Mouse (Mus musculus) liver, embryonic 11.5 days (tissue): Measurements from ENCODE around the gene Hmgn2. TPM values are rescaled to one million over a fixed set of nuclear protein-coding genes. Genes with fewer than 3 reads are reported as not detected.
"Not testable (repeated sequence)": the region's sequence is repeated elsewhere in the genome, so short reads cannot be mapped to it uniquely, and the experiment has no call there.

Experiments used
- ATAC-seq: fragments of 200-750 bp; cut with Nextera tagmentation; replicated peaks from 2 replicates; pipeline ENCODE4 v1.8.0; 2017; ENCODE audit warnings: moderate number of reproducible peaks, mild to moderate bottlenecking, moderate TSS enrichment, moderate library complexity; ENCODE audit not compliant: low FRiP score
- DNase-seq: peaks from one replicate; pipeline ENCODE4 v3.0.0-alpha.2; 2017; ENCODE audit warnings: low spot score
- H3K27ac ChIP-seq: fragments of 300-500 bp; sonication (generic); 2 replicates; pipeline ENCODE4 v1.5.1; 2014; ENCODE audit warnings: mild to moderate bottlenecking, low read depth, low read length, control low read depth
- H3K27me3 ChIP-seq: fragments of 300-500 bp; sonication (generic); replicated peaks from 2 replicates; pipeline ENCODE4 v1.6.1; 2014; ENCODE audit warnings: low read length, mixed read lengths; ENCODE audit not compliant: control insufficient read depth, insufficient read depth
- H3K36me3 ChIP-seq: fragments of 300-500 bp; sonication (generic); 2 replicates; pipeline ENCODE4 v1.6.1; 2014; ENCODE audit warnings: mild to moderate bottlenecking, low read length, moderate library complexity, mixed read lengths; ENCODE audit not compliant: control insufficient read depth, insufficient read depth
- H3K4me1 ChIP-seq: fragments of 300-500 bp; sonication (generic); replicated peaks from 2 replicates; pipeline ENCODE4 v1.6.1; 2014; ENCODE audit warnings: low read length, mixed read lengths; ENCODE audit not compliant: control insufficient read depth, insufficient read depth
- H3K4me2 ChIP-seq: fragments of 300-500 bp; sonication (generic); 2 replicates; pipeline ENCODE4 v1.6.1; 2014; ENCODE audit warnings: mild to moderate bottlenecking, control low read depth, moderate library complexity
- H3K4me3 ChIP-seq: fragments of 300-500 bp; sonication (generic); 2 replicates; pipeline ENCODE4 v1.5.1; 2014; ENCODE audit warnings: low read depth, low read length, control low read depth
- H3K9ac ChIP-seq: fragments of 300-500 bp; sonication (generic); 2 replicates; pipeline ENCODE4 v1.6.1; 2014; ENCODE audit warnings: low read depth, low read length, control low read depth
- H3K9me3 ChIP-seq: fragments of 300-500 bp; sonication (generic); 2 replicates; pipeline ENCODE4 v1.6.1; 2016; ENCODE audit warnings: low read length, inconsistent platforms, mixed read lengths; ENCODE audit not compliant: control insufficient read depth
- WGBS: fragments of 180-500 bp; shearing (Covaris S2); extraction: QIAGEN DNeasy Blood & Tissue Kit; methylation state at CpG from one replicate; pipeline ENCODE4 v1.1.7; 2014; 5-methylcytosine and 5-hydroxymethylcytosine counted together
- polyA plus RNA-seq: library from polyadenylated mRNA; unstranded; fragments of >200 nt; fragmentation: Nextera tagmentation; extraction: Ambion mirVana; gene quantifications from 2 replicates; pipeline ENCODE4 v1.2.1, GENCODE M21; 2014

Hmgn2 gene
- polyA plus RNA-seq, 1 experiment from 2014 or later = 1,890 TPM

DNA sequence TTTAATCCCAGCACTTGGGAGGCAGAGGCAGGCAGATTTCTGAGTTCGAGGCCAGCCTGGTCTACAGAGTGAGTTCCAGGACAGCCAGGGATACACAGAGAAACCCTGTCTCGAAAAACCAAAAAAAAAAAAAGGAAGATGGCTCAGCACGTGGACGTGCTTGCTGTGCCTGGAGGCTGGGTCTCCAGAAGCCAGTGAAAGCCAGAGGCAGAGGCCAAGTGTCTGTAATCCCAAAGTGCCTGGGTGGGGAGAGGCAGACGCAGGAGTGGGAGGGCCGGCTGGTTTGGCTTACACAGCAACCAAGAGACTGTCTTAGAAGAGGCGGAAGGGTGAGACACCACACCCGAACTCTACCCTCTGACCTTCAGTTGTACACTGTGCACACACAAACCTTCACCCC, 19.8 kb upstream of the Hmgn2 start:
- not testable (repeated sequence) for H3K9ac ChIP-seq, H3K27me3 ChIP-seq, DNase-seq, H3K27ac ChIP-seq, ATAC-seq, H3K4me3 ChIP-seq, H3K4me1 ChIP-seq, H3K4me2 ChIP-seq, H3K9me3 ChIP-seq
- 85% methylated on average over 8 of the region's 8 CpGs for WGBS
- H3K36me3 ChIP-seq = peaks cover 27% of the 10 kb centered on the region

DNA sequence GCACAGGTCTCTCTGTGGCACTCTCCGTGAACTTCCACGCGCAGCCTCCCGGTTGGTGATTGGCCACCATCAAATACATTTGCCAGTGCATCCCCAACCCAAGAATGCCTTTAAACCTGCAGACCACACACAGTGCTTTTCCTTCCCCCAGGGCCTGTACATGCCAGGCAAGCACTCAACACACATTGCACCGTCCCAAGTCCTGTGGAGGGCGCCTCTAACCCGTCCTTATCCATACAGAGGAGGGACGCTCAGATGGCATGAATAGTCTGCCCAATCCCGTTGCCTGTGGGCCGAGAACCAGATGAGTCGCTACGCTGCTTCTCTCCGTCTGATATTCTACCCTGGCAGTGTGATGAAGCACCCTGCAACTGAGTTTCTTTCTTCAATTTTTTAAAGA, 14.5 kb upstream of the Hmgn2 start:
- Histone ChIP-seq H3K4me2 (no peak overlapping the region), H3K4me3 (no peak overlapping the region), H3K9me3 (no peaks in the 10 kb centered on the region), H3K4me1 (no peaks in the 10 kb centered on the region), H3K27me3 (no peaks in the 10 kb centered on the region), H3K36me3 (peaks cover 10% of the 10 kb centered on the region; the same call in 1 of the 2 replicates), H3K27ac (no peak overlapping the region), H3K9ac (no peak overlapping the region)
- DNase-seq (no peak), ATAC-seq (no peak)
- WGBS = 89% methylated on average over 13 of the region's 13 CpGs

DNA sequence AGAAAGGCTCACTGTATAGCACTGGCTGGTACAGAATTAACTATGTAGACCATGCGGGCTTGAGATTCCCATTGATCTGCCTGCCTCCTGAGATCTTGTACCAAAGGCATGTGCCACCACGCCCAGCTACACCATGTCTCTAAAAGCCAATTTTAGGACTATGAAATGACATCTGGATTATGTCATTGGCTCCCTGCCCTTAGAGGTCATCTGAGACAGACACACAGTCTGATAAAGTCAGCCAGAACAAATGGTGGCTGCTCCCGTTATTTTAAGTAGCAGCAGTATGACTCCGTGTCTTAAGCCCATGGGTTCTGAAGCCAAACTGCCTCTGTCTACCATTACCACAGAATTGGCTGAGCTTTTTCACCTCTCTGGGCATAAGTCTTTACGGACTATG, 12.0 kb upstream of the Hmgn2 start:
- Histone ChIP-seq H3K4me2 (no peak overlapping the region), H3K9ac (no peak overlapping the region), H3K27me3 (no peaks in the 10 kb centered on the region), H3K4me3 (no peak overlapping the region), H3K27ac (no peak overlapping the region), H3K4me1 (no peaks in the 10 kb centered on the region), H3K36me3 (peaks cover 14% of the 10 kb centered on the region; the same call in 1 of the 2 replicates), H3K9me3 (no peaks in the 10 kb centered on the region)
- WGBS = 78% methylated on average over 5 of the region's 5 CpGs
- DNase-seq = no peak
- no peak for ATAC-seq

DNA sequence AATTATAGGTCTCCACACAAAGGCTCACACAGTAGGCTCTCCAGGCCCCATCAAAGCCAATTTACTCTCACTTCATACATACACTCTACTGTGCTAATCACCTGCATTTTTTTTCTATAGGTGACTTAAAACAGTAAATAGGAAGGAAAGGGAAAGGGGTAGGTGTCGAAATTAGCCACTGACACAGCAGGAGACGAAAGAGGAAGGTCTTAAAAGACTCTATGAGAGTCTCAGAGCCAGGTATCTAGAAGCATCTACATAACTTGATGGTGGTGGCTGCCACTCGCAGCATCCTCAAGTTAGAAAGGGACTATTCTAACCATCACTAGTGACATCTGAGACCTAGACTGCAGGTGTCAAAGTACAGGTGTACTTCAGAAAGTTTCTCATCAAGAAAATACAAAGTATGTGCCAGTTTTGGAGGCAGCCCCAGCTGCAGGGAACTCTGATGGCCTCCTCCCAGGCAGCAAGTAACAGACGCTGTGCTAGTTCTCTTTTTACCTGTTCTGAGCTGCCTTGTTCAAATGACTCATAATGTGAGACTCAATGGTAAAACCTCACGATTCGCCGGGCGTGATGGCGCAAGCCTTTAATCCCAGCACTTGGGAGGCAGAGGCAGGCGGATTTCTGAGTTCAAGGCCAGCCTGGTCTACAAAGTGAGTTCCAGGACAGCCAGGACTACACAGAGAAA, 9.7 kb upstream of the Hmgn2 start:
- WGBS = 87% methylated on average over 10 of the region's 10 CpGs
- H3K27me3 ChIP-seq = no peaks in the 10 kb centered on the region
- no peak overlapping the region for H3K4me2 ChIP-seq
- no peak for DNase-seq
- no peaks in the 10 kb centered on the region for H3K9me3 ChIP-seq
- H3K4me3 ChIP-seq = no peak overlapping the region
- peaks cover 14% of the 10 kb centered on the region; the same call in 1 of the 2 replicates for H3K36me3 ChIP-seq
- ATAC-seq = no peak
- H3K4me1 ChIP-seq = no peaks in the 10 kb centered on the region
- H3K9ac ChIP-seq = no peak overlapping the region
- H3K27ac ChIP-seq = no peak overlapping the region

DNA sequence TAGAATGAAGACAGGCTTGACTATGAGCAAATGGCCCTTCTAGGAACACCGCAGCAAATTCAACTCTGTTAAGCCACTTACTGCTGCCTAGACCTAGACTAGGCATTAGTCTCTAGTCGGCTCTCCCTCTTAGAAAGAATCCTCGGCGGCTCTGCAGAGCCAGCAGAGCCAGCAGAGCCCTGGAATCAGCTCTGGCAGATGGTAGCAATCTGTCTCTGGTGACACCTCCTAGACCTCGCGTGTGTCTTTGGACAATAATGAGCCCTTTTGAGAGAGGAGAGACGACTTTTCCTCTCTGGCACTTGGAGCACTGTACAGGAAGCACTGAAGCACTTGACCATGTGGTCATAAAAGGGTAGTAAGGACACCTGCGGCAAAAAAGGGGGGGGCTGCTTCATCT, 3.3 kb upstream of the Hmgn2 start:
- Histone ChIP-seq H3K27me3 (no peaks in the 10 kb centered on the region), H3K9ac (no peak overlapping the region), H3K36me3 (peaks cover 8% of the 10 kb centered on the region; the same call in 1 of the 2 replicates), H3K4me2 (no peak overlapping the region), H3K4me3 (no peak overlapping the region), H3K4me1 (peaks cover 13% of the 10 kb centered on the region), H3K9me3 (no peaks in the 10 kb centered on the region), H3K27ac (no peak overlapping the region)
- ATAC-seq = no peak
- no peak for DNase-seq
- WGBS = 80% methylated on average over 8 of the region's 8 CpGs

DNA sequence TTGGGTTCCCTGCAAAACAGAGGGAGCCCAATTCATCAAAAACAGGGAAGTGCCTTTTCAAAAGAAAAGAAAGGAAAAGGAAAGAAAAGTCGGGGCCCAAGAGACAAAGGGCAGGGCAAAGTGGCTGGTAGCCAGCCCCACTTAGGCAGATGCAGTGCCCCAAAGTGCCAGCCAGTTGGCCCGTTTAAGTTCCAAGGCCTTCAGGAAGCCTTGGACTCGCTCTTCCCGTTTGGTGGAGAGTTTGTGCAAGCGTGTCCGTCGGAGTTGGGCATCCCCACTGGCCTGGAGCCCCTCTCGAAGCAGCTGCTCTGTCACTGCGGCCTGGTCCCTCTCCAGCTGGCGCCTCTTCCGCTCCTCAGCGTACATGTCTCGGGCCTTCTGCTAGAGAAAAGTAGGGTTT, 2.4 kb upstream of the Hmgn2 start:
- WGBS = 88% methylated on average over 13 of the region's 13 CpGs
- no peak for ATAC-seq
- peaks cover 9% of the 10 kb centered on the region for H3K36me3 ChIP-seq
- H3K4me3 ChIP-seq = no peak overlapping the region
- H3K27ac ChIP-seq = no peak overlapping the region
- H3K27me3 ChIP-seq = no peaks in the 10 kb centered on the region
- no peak for DNase-seq
- no peak overlapping the region for H3K9ac ChIP-seq
- H3K4me2 ChIP-seq = no peak overlapping the region
- peaks cover 21% of the 10 kb centered on the region for H3K4me1 ChIP-seq
- H3K9me3 ChIP-seq = no peaks in the 10 kb centered on the region

DNA sequence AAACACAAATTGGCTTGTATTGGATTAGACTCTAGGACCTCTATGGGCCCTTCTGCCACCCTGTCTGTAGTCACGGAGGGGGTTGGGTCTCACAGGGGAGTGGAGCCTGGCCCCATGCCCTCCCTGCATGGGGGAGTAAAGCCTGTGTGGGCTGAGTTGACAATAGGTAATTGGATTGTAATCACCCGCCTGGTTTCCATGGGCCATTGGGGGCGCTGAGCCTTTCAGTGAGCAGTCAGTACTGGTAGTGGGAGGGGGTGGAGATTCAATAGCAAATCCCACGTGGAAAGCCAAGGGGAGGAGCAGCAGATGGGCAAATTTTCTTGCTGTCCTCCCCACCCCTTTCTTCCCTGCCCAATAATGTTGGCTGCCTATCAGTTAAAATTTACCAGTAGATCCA, 1.7 kb upstream of the Hmgn2 start:
- ATAC-seq = no peak
- DNase-seq = no peak
- no peak overlapping the region for H3K9ac ChIP-seq
- 54% methylated on average over 4 of the region's 4 CpGs for WGBS
- peaks cover 14% of the 10 kb centered on the region for H3K36me3 ChIP-seq
- no peak overlapping the region for H3K27ac ChIP-seq
- H3K4me3 ChIP-seq = no peak overlapping the region
- no peak overlapping the region for H3K4me2 ChIP-seq
- H3K27me3 ChIP-seq = no peaks in the 10 kb centered on the region
- H3K9me3 ChIP-seq = no peaks in the 10 kb centered on the region
- peaks cover 26% of the 10 kb centered on the region for H3K4me1 ChIP-seq

DNA sequence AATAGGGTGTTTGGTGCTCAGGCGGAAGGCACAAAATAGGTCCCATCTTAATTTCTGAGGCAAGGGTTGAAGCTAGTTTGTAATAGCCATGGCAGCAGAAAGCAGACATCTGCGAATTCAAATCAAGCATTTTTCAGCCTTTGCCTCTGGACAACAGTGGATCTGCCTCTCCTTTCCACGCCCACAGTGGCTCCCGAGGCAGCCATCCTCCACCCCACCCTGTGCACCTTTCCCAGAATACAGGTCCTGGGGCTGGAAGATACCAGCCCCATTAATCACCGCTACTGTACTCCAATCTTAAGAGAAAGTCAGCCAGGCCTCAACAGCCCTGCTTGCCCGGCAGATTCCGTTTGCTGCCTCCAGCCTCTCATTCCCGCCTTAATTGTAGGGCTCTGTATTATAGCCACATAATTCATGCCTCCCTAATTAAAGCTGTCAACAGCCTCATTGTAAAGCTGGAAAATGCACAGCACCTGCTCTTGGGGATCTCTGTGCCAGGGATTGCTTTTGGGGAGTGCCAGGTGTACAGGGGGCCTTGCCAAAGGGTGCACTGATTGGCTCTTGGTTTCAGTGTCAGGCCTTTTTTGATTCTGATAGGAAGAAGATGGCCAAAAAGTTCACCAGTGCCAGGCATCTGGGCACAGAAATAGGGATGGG, 792 bp upstream of the Hmgn2 start:
- no peak for DNase-seq
- 59% methylated on average over 8 of the region's 8 CpGs for WGBS
- H3K9me3 ChIP-seq = no peaks in the 10 kb centered on the region
- H3K36me3 ChIP-seq = peaks cover 17% of the 10 kb centered on the region
- no peak overlapping the region; the same call in 1 of the 2 replicates for H3K9ac ChIP-seq
- peak overlapping the region; percentile 90 for H3K4me2 ChIP-seq
- no peak for ATAC-seq
- no peak overlapping the region for H3K27ac ChIP-seq
- no peak overlapping the region for H3K4me3 ChIP-seq
- H3K4me1 ChIP-seq = peaks cover 26% of the 10 kb centered on the region
- H3K27me3 ChIP-seq = no peaks in the 10 kb centered on the region

DNA sequence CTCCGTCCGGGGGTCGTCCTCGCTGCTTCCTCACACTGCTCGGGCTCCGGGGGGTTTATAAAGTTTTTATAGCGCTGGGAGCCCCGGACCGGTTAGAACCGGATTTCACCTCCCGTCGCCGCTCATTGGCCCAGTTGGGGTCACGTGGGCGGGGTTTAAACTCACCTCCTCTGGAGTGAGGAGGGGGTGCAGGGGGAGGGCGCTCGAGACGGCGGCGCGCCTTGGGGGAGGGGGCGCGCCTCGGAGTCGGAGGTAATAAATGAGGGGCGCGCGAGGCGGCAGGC, 642 bp downstream of the Hmgn2 start:
- peak overlapping the region; percentile 100 for H3K27ac ChIP-seq
- H3K9me3 ChIP-seq = no peaks in the 10 kb centered on the region
- peak overlapping the region; percentile 90 for H3K4me2 ChIP-seq
- peaks cover 26% of the 10 kb centered on the region for H3K36me3 ChIP-seq
- peak; percentile 94 for DNase-seq
- 1% methylated on average over 29 of the region's 29 CpGs for WGBS
- H3K27me3 ChIP-seq = no peaks in the 10 kb centered on the region
- peak overlapping the region; percentile 99 for H3K9ac ChIP-seq
- ATAC-seq = peak; percentile 83
- H3K4me3 ChIP-seq = peak overlapping the region; percentile 80
- peaks cover 26% of the 10 kb centered on the region for H3K4me1 ChIP-seq
